Mouse (Mus musculus) ES-E14 (cell line): ENCODE data around the gene Clcnkb. TPM values are rescaled to one million over a fixed set of nuclear protein-coding genes. Genes with fewer than 3 reads are reported as not detected.
A peak's percentile ranks its signal among the peaks of the same experiment; 100 is the strongest.

Experiments used
- DNase-seq: peaks from one replicate; pipeline ENCODE4 v3.0.0-alpha.2; 2013; ENCODE audit warnings: low read depth, low spot score
- H3K27ac ChIP-seq: 2 replicates; pipeline ENCODE4 v1.5.1; 2012; ENCODE audit warnings: low read depth, mild to moderate bottlenecking, low read length, moderate library complexity, mixed read lengths; ENCODE audit not compliant: poor library complexity, insufficient read depth, severe bottlenecking
- H3K36me3 ChIP-seq: 2 replicates; pipeline ENCODE4 v1.6.1; 2012; ENCODE audit warnings: mild to moderate bottlenecking, low read length, moderate library complexity, mixed read lengths; ENCODE audit not compliant: control insufficient read depth, poor library complexity, insufficient read depth, severe bottlenecking
- H3K4me1 ChIP-seq, 2 experiments: fragments of 150-350 bp in 1 of 2; sonication (generic) in 1 of 2; 2 replicates each; pipeline ENCODE4 v1.6.1; 2012; ENCODE audit warnings: low read length in 2 of 2, mild to moderate bottlenecking in 1 of 2, mixed read lengths in 1 of 2; ENCODE audit not compliant: control insufficient read depth in 2 of 2, insufficient read depth in 2 of 2, poor library complexity in 1 of 2
- H3K4me3 ChIP-seq, 2 experiments: fragments of 150-350 bp in 1 of 2; sonication (generic) in 1 of 2; 2 replicates each; pipeline ENCODE4 v1.5.1; 2012; ENCODE audit warnings: low read length in 2 of 2, low read depth in 1 of 2, mild to moderate bottlenecking in 1 of 2, mixed read lengths in 1 of 2; ENCODE audit not compliant: insufficient read depth in 1 of 2, poor library complexity in 1 of 2, severe bottlenecking in 1 of 2
- H3K9ac ChIP-seq: 2 replicates; pipeline ENCODE4 v1.6.1; 2012; ENCODE audit warnings: low read depth, mild to moderate bottlenecking, low read length, mixed read lengths; ENCODE audit not compliant: poor library complexity, insufficient read depth, severe bottlenecking
- H3K9me3 ChIP-seq: fragments of 150-350 bp; sonication (generic); 2 replicates; pipeline ENCODE4 v1.6.1; 2012; ENCODE audit warnings: low read depth, mild to moderate bottlenecking, low read length; ENCODE audit not compliant: control insufficient read depth, insufficient read depth
- CHD2 ChIP-seq: IDR thresholded peaks from 2 replicates; pipeline ENCODE4 v1.6.1; 2014; ENCODE audit warnings: mild to moderate bottlenecking, low read depth, low read length, inconsistent platforms
- HCFC1 ChIP-seq: IDR thresholded peaks from 2 replicates; pipeline ENCODE4 v1.6.1; 2012; ENCODE audit warnings: low read length, inconsistent platforms, borderline replicate concordance; ENCODE audit not compliant: insufficient read depth
- MAFK ChIP-seq: IDR thresholded peaks from 2 replicates; pipeline ENCODE4 v1.6.1; 2014; ENCODE audit warnings: mild to moderate bottlenecking, low read depth, low read length, inconsistent platforms; ENCODE audit not compliant: insufficient read depth
- ZC3H11A ChIP-seq: IDR thresholded peaks from 2 replicates; pipeline ENCODE4 v1.6.1; 2012; ENCODE audit warnings: low read depth, mild to moderate bottlenecking, inconsistent platforms, low read length, borderline replicate concordance
- ZNF384 ChIP-seq: IDR thresholded peaks from 2 replicates; pipeline ENCODE4 v1.6.1; 2012; ENCODE audit warnings: low read depth, low read length, inconsistent platforms
- in situ Hi-C, 2 experiments: fragments of 600-800 bp; cut with MboI; formaldehyde crosslinking; loops; one replicate each; pipeline ENCODE4 v1.15.1; 2025; ENCODE audit warnings: low sequenced_read_pairs in 2 of 2, inconsistent platforms in 1 of 2; ENCODE audit not compliant: unreplicated experiment in 2 of 2
- total RNA-seq: library from RNA; depleted of rRNA; stranded (reverse); fragments of 300-350 nt; gene quantifications from 2 replicates; pipeline ENCODE4 v1.2.3, GENCODE M21; 2012

The Clcnkb gene
- total RNA-seq, 1 experiment, result 1.6 TPM

DNA sequence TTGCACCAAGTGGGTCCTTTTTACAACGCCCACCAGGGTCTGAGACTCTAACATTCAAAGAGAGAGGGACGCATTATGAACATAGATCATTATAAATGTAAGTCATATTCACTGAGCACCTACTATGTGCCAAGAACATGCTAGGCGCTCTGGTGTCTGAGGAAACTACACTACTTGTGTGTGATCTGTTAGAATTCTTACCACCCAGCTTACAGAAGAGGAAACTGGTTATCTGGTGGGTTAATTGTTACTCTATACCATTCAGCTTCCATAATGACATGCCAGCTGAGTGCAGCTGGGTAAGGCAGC lies 10.5 kb downstream of the Clcnkb start:
- in situ Hi-C loops, result loop anchor here in 1 of 2 experiments (5.0 kb wide), 1 partner anchor 187 kb away; no protein-coding TSS in a partner anchor
- H3K9ac ChIP-seq, result no peak overlapping the region
- no peaks in the 10 kb centered on the region for H3K36me3 ChIP-seq
- H3K27ac ChIP-seq, result no peak overlapping the region
- peaks cover 0 to 4% of the 10 kb centered on the region in 2 experiments; a peak in 1 of 4 replicates for H3K4me1 ChIP-seq
- H3K4me3 ChIP-seq, result no peak overlapping the region
- no peaks in the 10 kb centered on the region for H3K9me3 ChIP-seq
- TF ChIP-seq ZNF384 (no peak), ZC3H11A (no peak), MAFK (no peak), HCFC1 (no peak), CHD2 (no peak)
- DNase-seq, result no peak

GRCm38 (mm10) chr4:141404518-141405313 lies 11.1 kb downstream of the Clcnkb start:
- H3K27ac ChIP-seq, result no peak overlapping the region
- no peak overlapping the region for H3K4me3 ChIP-seq
- TF ChIP-seq MAFK (no peak), ZC3H11A (peak; percentile 62; the same call in 1 of the 2 replicates), CHD2 (no peak), ZNF384 (no peak), HCFC1 (no peak)
- no peaks in the 10 kb centered on the region for H3K36me3 ChIP-seq
- H3K4me1 ChIP-seq, result peaks cover 0 to 7% of the 10 kb centered on the region in 2 experiments; a peak in 1 of 4 replicates
- DNase-seq, result peak; percentile 73
- H3K9ac ChIP-seq, result peak overlapping the region; percentile 15; the same call in 1 of the 2 replicates
- H3K9me3 ChIP-seq, result no peaks in the 10 kb centered on the region
- in situ Hi-C loops, result loop anchor here in 1 of 2 experiments (5.0 kb wide), 2 partner anchors 73 to 188 kb away; no protein-coding TSS in a partner anchor

DNA sequence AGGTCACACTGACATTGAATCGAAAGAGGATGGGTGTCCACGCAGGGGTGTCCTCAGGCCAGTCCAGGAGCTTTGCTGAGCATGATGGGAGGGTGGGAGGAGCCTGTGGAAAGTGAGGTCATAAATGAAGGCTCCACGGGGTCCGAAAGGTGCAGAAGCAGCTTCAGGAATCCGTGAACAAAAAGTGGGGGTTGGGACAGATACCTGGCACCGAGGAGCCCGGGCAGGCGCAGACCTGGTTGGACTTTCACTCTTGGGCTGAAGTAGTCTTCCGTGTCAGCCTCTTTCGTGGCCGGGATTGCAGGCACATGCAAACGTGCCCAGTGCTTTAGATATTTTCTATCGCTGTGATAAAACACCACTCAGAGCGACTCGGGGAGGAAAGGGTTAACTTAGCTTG lies 15.6 kb downstream of the Clcnkb start:
- no peak for TF ChIP-seq MAFK
- TF ChIP-seq HCFC1, result no peak
- no peak for TF ChIP-seq CHD2
- no peak for TF ChIP-seq ZNF384
- no peak for TF ChIP-seq ZC3H11A
- H3K27ac ChIP-seq, result no peak overlapping the region
- no peak for DNase-seq
- H3K9ac ChIP-seq, result no peak overlapping the region
- peaks cover 0 to 4% of the 10 kb centered on the region in 2 experiments; a peak in 1 of 4 replicates for H3K4me1 ChIP-seq
- no peak overlapping the region for H3K4me3 ChIP-seq
- H3K9me3 ChIP-seq, result no peaks in the 10 kb centered on the region
- no peaks in the 10 kb centered on the region for H3K36me3 ChIP-seq
- in situ Hi-C loops, result loop anchor here in 1 of 2 experiments (5.0 kb wide), 1 partner anchor 77 kb away; no protein-coding TSS in a partner anchor

GRCm38 (mm10) chr4:141398545-141398944 lies 17.3 kb downstream of the Clcnkb start, which contains the start of gene Clcnka:
Gene Clcnka (minus strand): TSS chr4:141398724.
- in situ Hi-C loops, result no loop called here
- no peak within 1 kb of the TSS for H3K4me3 ChIP-seq
- no peak within 1 kb of the TSS for H3K9ac ChIP-seq
- H3K9me3 ChIP-seq, result no peaks in the 10 kb centered on the region
- no peaks in the 10 kb centered on the region for H3K36me3 ChIP-seq
- no peak for DNase-seq
- no peak for TF ChIP-seq ZC3H11A
- no peak within 1 kb of the TSS for H3K27ac ChIP-seq
- H3K4me1 ChIP-seq, result peaks cover 0 to 10% of the 10 kb centered on the region in 2 experiments; a peak in 2 of 4 replicates

DNA sequence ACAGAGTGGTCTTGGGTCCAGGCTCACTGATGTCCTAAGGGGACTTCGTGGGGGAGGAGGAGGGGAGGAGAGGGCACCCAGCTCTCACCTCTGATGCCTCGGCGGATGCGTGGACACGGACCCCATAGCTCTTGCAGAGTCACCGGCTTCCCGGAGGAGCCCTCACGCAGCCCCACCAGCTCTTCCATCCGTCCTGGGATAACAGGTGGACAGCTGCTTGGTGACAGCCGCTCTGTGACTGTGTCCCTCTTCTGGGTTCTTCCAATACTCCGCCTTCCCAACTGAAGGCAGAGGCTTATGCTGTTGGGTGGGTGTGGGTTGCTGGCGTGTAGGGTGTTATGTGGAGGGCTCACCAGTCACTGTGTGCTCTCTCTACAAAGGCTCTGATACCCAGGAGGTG lies 18.0 kb downstream of the Clcnkb start:
- H3K27ac ChIP-seq, result no peak overlapping the region
- H3K36me3 ChIP-seq, result no peaks in the 10 kb centered on the region
- peaks cover 0 to 10% of the 10 kb centered on the region in 2 experiments; a peak in 2 of 4 replicates for H3K4me1 ChIP-seq
- H3K9ac ChIP-seq, result no peak overlapping the region
- H3K4me3 ChIP-seq, result no peak overlapping the region
- H3K9me3 ChIP-seq, result no peaks in the 10 kb centered on the region
- in situ Hi-C loops, result no loop called here
- TF ChIP-seq MAFK, result no peak
- TF ChIP-seq HCFC1, result no peak
- TF ChIP-seq ZC3H11A, result no peak
- TF ChIP-seq CHD2, result no peak
- TF ChIP-seq ZNF384, result no peak
- no peak for DNase-seq
